Mouse (Mus musculus) fat pad, adult 2 months (tissue): ENCODE results near the gene Gga2.

ENCODE experiments used
- DNase-seq: peaks from one replicate; pipeline ENCODE4 v3.0.0-alpha.2; 2011; ENCODE audit warnings: low read depth, low spot score; ENCODE audit errors: extremely low read depth

The Gga2 gene

GRCm38 (mm10) chr7:122012370-122012769, 8.7 kb downstream of the Gga2 start:
- DNase-seq: peak; percentile 76

GRCm38 (mm10) chr7:122000396-122000795, 20.6 kb downstream of the Gga2 start:
- no peak for DNase-seq

GRCm38 (mm10) chr7:121995961-121996360, 25.1 kb downstream of the Gga2 start:
- DNase-seq: no peak

GRCm38 (mm10) chr7:121981307-121981871, 39.6 kb downstream of the Gga2 start, which contains the start of gene Cog7:
Gene Cog7 (minus strand): TSS chr7:121981711.
- peak; percentile 30 for DNase-seq

- no peak for DNase-seq
Observed at GRCm38 (mm10) chr7:121975031-121975430, 46.0 kb downstream of the Gga2 start.

- DNase-seq: no peak
Observed at GRCm38 (mm10) chr7:121971698-121972097, 49.3 kb downstream of the Gga2 start.

GRCm38 (mm10) chr7:121970250-121970649, 50.8 kb downstream of the Gga2 start:
- DNase-seq: no peak

- no peak for DNase-seq
Observed at GRCm38 (mm10) chr7:121968816-121969215, 52.2 kb downstream of the Gga2 start.

- DNase-seq: no peak
Observed at GRCm38 (mm10) chr7:121968242-121968641, 52.8 kb downstream of the Gga2 start.

GRCm38 (mm10) chr7:121966169-121966568, 54.9 kb downstream of the Gga2 start:
- no peak for DNase-seq

GRCm38 (mm10) chr7:121963883-121964398, 57.1 kb downstream of the Gga2 start:
- DNase-seq: no peak

GRCm38 (mm10) chr7:121962571-121962959, 58.5 kb downstream of the Gga2 start:
- DNase-seq: no peak

GRCm38 (mm10) chr7:121961913-121962570, 59.0 kb downstream of the Gga2 start:
- DNase-seq: no peak

GRCm38 (mm10) chr7:121955802-121956201, 65.2 kb downstream of the Gga2 start:
- DNase-seq: no peak

GRCm38 (mm10) chr7:121954891-121955669, 65.9 kb downstream of the Gga2 start:
- DNase-seq: no peak

GRCm38 (mm10) chr7:121947513-121947912, 73.5 kb downstream of the Gga2 start:
- DNase-seq: no peak

- no peak for DNase-seq
Observed at GRCm38 (mm10) chr7:121946196-121946595, 74.8 kb downstream of the Gga2 start.

GRCm38 (mm10) chr7:121942371-121942770, 78.7 kb downstream of the Gga2 start:
- DNase-seq: no peak

- DNase-seq: no peak
Observed at GRCm38 (mm10) chr7:121941640-121942039, 79.4 kb downstream of the Gga2 start.

- no peak for DNase-seq
Observed at GRCm38 (mm10) chr7:121941016-121941415, 80.0 kb downstream of the Gga2 start.

- DNase-seq: no peak
Observed at GRCm38 (mm10) chr7:121939729-121940128, 81.3 kb downstream of the Gga2 start.

- no peak for DNase-seq
Observed at GRCm38 (mm10) chr7:121939244-121939643, 81.8 kb downstream of the Gga2 start.
